Mouse (Mus musculus): ENCODE measurements around the gene Tmem104.

Gene Tmem104

GRCm38 (mm10) chr11:115162205-115162601, 25.1 kb upstream of the Tmem104 start:
- DNase-seq (ENCODE audit: low read depth, low spot score), result no peak
- no peaks in the 10 kb centered on the region for H3K27me3 ChIP-seq (ENCODE audit: control insufficient read depth, insufficient read depth, low read length, poor library complexity, severe bottlenecking)
- no peaks in the 10 kb centered on the region; the same call in 1 of the 2 replicates for H3K36me3 ChIP-seq (ENCODE audit: control insufficient read depth, insufficient read depth, low read length, poor library complexity, severe bottlenecking)

GRCm38 (mm10) chr11:115162832-115163480, 24.3 kb upstream of the Tmem104 start, which contains the start of gene Slc9a3r1:
Gene Slc9a3r1, plus strand, starts transcription at chr11:115163341.
- Histone ChIP-seq H3K36me3 (ENCODE audit: control insufficient read depth, insufficient read depth, low read length, poor library complexity, severe bottlenecking) (no peaks in the 10 kb centered on the region; the same call in 1 of the 2 replicates), H3K27me3 (ENCODE audit: control insufficient read depth, insufficient read depth, low read length, poor library complexity, severe bottlenecking) (no peaks in the 10 kb centered on the region)
- DNase-seq (ENCODE audit: low read depth, low spot score), result peak; percentile 99

GRCm38 (mm10) chr11:115163568-115164150, 23.6 kb upstream of the Tmem104 start:
- no peaks in the 10 kb centered on the region; the same call in 1 of the 2 replicates for H3K36me3 ChIP-seq (ENCODE audit: control insufficient read depth, insufficient read depth, low read length, poor library complexity, severe bottlenecking)
- H3K27me3 ChIP-seq (ENCODE audit: control insufficient read depth, insufficient read depth, low read length, poor library complexity, severe bottlenecking), result no peaks in the 10 kb centered on the region
- DNase-seq (ENCODE audit: low read depth, low spot score), result peak; percentile 70

GRCm38 (mm10) chr11:115164341-115164975, 22.8 kb upstream of the Tmem104 start:
- no peak for DNase-seq (ENCODE audit: low read depth, low spot score)
- Histone ChIP-seq H3K27me3 (ENCODE audit: control insufficient read depth, insufficient read depth, low read length, poor library complexity, severe bottlenecking) (no peaks in the 10 kb centered on the region), H3K36me3 (ENCODE audit: control insufficient read depth, insufficient read depth, low read length, poor library complexity, severe bottlenecking) (no peaks in the 10 kb centered on the region; the same call in 1 of the 2 replicates)

- no peak for DNase-seq (ENCODE audit: low read depth, low spot score)
- H3K36me3 ChIP-seq (ENCODE audit: control insufficient read depth, insufficient read depth, low read length, poor library complexity, severe bottlenecking), result no peaks in the 10 kb centered on the region; the same call in 1 of the 2 replicates
- no peaks in the 10 kb centered on the region for H3K27me3 ChIP-seq (ENCODE audit: control insufficient read depth, insufficient read depth, low read length, poor library complexity, severe bottlenecking)
These were observed 22.3 kb upstream of the Tmem104 start for GRCm38 (mm10) chr11:115164976-115165374.

- no peak for DNase-seq (ENCODE audit: low read depth, low spot score)
- H3K36me3 ChIP-seq (ENCODE audit: control insufficient read depth, insufficient read depth, low read length, poor library complexity, severe bottlenecking), result no peaks in the 10 kb centered on the region; the same call in 1 of the 2 replicates
- no peaks in the 10 kb centered on the region for H3K27me3 ChIP-seq (ENCODE audit: control insufficient read depth, insufficient read depth, low read length, poor library complexity, severe bottlenecking)
These were observed 20.5 kb upstream of the Tmem104 start for GRCm38 (mm10) chr11:115166776-115167175.

GRCm38 (mm10) chr11:115167631-115168249, 19.5 kb upstream of the Tmem104 start:
- H3K36me3 ChIP-seq (ENCODE audit: control insufficient read depth, insufficient read depth, low read length, poor library complexity, severe bottlenecking), result no peaks in the 10 kb centered on the region; the same call in 1 of the 2 replicates
- no peaks in the 10 kb centered on the region for H3K27me3 ChIP-seq (ENCODE audit: control insufficient read depth, insufficient read depth, low read length, poor library complexity, severe bottlenecking)
- no peak for DNase-seq (ENCODE audit: low read depth, low spot score)

GRCm38 (mm10) chr11:115169430-115169829, 17.9 kb upstream of the Tmem104 start:
- no peaks in the 10 kb centered on the region for H3K27me3 ChIP-seq (ENCODE audit: control insufficient read depth, insufficient read depth, low read length, poor library complexity, severe bottlenecking)
- no peaks in the 10 kb centered on the region; the same call in 1 of the 2 replicates for H3K36me3 ChIP-seq (ENCODE audit: control insufficient read depth, insufficient read depth, low read length, poor library complexity, severe bottlenecking)
- DNase-seq (ENCODE audit: low read depth, low spot score), result no peak

GRCm38 (mm10) chr11:115171125-115171524, 16.2 kb upstream of the Tmem104 start:
- Histone ChIP-seq H3K27me3 (ENCODE audit: control insufficient read depth, insufficient read depth, low read length, poor library complexity, severe bottlenecking) (no peaks in the 10 kb centered on the region), H3K36me3 (ENCODE audit: control insufficient read depth, insufficient read depth, low read length, poor library complexity, severe bottlenecking) (peaks cover 3% of the 10 kb centered on the region)
- DNase-seq (ENCODE audit: low read depth, low spot score), result no peak

GRCm38 (mm10) chr11:115172825-115173287, 14.4 kb upstream of the Tmem104 start:
- H3K36me3 ChIP-seq (ENCODE audit: control insufficient read depth, insufficient read depth, low read length, poor library complexity, severe bottlenecking), result peaks cover 11% of the 10 kb centered on the region
- DNase-seq (ENCODE audit: low read depth, low spot score), result no peak

GRCm38 (mm10) chr11:115173549-115174339, 13.5 kb upstream of the Tmem104 start:
- peak; percentile 44 for DNase-seq (ENCODE audit: low read depth, low spot score)

More at GRCm38 (mm10) chr11:115172825-115173287, 14.4 kb upstream of the Tmem104 start:
- H3K27me3 ChIP-seq (ENCODE audit: control insufficient read depth, insufficient read depth, low read length, poor library complexity, severe bottlenecking), result no peaks in the 10 kb centered on the region

GRCm38 (mm10) chr11:115176399-115177190, 10.7 kb upstream of the Tmem104 start:
- no peak for DNase-seq (ENCODE audit: low read depth, low spot score)
- Histone ChIP-seq H3K36me3 (ENCODE audit: control insufficient read depth, insufficient read depth, low read length, poor library complexity, severe bottlenecking) (peaks cover 14% of the 10 kb centered on the region), H3K27me3 (ENCODE audit: control insufficient read depth, insufficient read depth, low read length, poor library complexity, severe bottlenecking) (no peaks in the 10 kb centered on the region)

More at GRCm38 (mm10) chr11:115173549-115174339, 13.5 kb upstream of the Tmem104 start:
- H3K27me3 ChIP-seq (ENCODE audit: control insufficient read depth, insufficient read depth, low read length, poor library complexity, severe bottlenecking), result no peaks in the 10 kb centered on the region
- H3K36me3 ChIP-seq (ENCODE audit: control insufficient read depth, insufficient read depth, low read length, poor library complexity, severe bottlenecking), result peaks cover 11% of the 10 kb centered on the region

- no peaks in the 10 kb centered on the region for H3K27me3 ChIP-seq (ENCODE audit: control insufficient read depth, insufficient read depth, low read length, poor library complexity, severe bottlenecking)
- no peak for DNase-seq (ENCODE audit: low read depth, low spot score)
- H3K36me3 ChIP-seq (ENCODE audit: control insufficient read depth, insufficient read depth, low read length, poor library complexity, severe bottlenecking), result peaks cover 14% of the 10 kb centered on the region
These were observed 9.6 kb upstream of the Tmem104 start for GRCm38 (mm10) chr11:115177559-115178195.

Measured in splenic B cell, adult 2 months (primary cell).